Mouse (Mus musculus): ENCODE measurements around the gene Nfkbib. TPM values are rescaled to one million over a fixed set of nuclear protein-coding genes. Genes with fewer than 3 reads are reported as not detected.

The Nfkbib gene
- 10 to 100 TPM; 31.4 to 33.9 TPM for total RNA-seq (2021)
- long read RNA-seq, experiment 1, transcript Nfkbib-202 (6 exons, 1,243 nt), result major isoform, 42 of 50 reads
- long read RNA-seq, experiment 1, partial matches to known transcripts, result 7 of 50 reads
- long read RNA-seq, experiment 1, other reads (novel, unspliced or antisense), result 1 of 50 reads
- long read RNA-seq, experiment 2, transcript Nfkbib-202 (6 exons, 1,243 nt), result major isoform, 64 of 87 reads
- long read RNA-seq, experiment 2, partial matches to known transcripts, result 23 of 87 reads
- long read RNA-seq, experiment 2, other reads (novel, unspliced or antisense), result 0 of 87 reads

DNA sequence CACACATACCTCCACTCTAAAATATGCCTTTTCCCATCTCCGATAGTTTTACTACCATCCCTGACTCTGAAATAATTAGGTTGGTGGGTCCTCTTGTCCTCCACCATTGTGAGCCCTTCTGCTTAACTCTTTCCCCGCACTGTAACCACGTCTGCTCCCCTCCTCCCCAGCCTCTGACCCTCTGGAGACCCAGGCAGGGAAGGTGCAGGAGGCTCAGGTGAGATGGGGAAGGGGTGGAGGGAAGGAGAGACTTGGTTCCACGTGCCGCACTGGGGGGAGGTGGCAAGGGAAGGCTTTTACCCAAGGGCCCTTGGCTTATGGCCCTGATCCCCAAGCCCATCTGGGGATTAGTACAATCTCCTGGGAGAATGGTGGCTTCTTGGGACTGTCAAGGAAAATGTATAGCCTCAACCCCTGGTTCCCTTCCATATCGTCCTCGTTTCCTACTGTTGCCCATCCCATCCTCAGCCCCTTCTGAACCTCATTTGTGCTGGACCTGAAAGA, at the start of gene Nfkbib:
TSS of gene Nfkbib (minus strand) at position 51 of the 504 bp plus-strand sequence.
- no peak for DNase-seq (ENCODE audit: low spot score in 2 of 2)

DNA sequence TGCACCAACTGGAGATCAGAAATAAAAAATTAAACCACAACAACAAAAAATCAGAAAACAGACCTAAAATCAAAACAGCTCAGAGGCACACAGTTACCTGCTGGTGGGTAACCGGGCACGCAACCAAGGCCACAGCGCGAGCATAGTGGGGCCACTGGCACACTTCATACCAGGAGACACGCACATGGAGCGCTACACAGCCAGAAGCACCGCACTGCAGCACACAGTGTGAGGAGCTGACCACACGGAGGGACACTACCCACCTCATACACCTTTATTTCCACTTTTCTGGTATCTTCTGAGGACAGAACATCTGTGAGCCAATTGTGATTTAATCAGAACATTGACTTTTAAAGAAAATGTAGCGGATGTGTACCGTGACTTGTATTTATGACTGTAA, 49.6 kb upstream of the Nfkbib start:
- DNase-seq (ENCODE audit: low spot score in 2 of 2), result no peak

DNA sequence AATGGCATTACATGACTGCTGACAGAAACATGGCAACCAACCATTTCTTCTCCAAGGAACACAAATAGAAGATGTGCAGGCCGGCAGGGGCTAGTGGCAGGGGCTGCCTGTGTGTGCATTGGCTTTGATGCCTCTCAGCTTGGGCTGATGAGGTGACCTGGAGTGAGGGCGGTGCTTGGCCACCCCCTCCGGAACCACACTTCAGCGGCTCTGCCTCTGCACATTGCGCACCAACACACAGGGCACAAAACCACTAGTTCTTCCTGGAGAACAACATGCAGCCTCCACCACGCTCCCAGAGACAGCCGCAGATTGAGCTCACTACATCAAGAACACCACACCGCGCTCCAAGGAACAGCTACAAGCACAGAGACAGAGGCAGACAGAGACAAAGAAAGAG, 48.9 kb upstream of the Nfkbib start:
- no peak for DNase-seq (ENCODE audit: low spot score in 2 of 2)

DNA sequence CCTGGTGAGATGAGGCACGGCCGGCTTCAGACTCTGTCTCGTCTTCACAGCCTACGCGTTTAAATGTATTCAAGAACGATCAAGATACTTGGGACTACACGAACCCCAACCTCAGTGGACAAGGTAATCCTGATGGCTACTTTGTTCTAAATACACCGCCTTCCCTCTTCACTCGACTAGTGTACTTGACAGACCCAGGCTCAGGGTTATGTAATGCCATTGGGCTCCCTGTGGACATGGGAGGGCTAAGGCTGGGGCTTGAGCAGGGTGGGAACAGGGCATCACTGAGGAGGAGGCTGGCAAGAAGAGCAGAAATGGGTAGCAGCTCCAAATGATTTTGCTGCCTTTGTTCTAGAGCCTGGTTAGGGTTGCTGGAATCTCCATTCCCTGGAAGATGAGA, 47.9 kb upstream of the Nfkbib start:
- DNase-seq (ENCODE audit: low spot score in 2 of 2), result no peak

DNA sequence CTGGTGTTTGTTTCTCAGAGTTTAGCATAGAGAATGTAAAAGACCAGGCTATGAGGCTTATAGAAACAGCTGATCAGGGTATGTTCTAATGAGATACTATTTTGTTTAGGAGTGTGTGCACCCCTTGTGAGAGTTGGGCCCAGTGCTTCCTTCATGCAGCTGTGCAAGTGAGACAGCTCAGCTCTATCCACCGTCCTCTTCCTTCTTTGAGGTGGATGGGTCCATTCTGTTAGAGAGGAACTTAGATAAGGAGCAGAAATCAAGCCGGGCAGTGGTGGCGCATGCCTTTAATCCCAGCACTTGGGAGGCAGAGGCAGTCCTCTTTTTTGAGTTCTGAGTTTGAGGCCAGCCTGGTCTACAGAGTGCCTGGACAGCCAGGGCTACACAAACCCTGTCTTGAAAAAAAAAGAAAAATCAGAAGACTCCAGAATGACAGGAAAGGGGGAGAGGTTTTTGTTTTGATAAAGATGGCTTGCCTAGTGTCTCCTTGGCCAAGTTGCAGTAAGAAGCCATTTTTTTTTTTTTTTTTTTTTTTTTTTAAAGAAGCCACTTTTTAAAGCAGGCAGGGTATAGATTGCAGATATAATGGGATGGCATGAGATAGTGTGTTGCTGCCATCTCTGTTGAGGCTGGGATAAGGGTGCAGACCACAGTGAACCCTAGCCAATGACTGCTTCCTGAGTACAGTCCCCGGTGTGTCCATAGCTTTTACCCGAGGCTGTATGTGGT, 47.2 kb upstream of the Nfkbib start:
- DNase-seq (ENCODE audit: low spot score in 2 of 2), result no peak

DNA sequence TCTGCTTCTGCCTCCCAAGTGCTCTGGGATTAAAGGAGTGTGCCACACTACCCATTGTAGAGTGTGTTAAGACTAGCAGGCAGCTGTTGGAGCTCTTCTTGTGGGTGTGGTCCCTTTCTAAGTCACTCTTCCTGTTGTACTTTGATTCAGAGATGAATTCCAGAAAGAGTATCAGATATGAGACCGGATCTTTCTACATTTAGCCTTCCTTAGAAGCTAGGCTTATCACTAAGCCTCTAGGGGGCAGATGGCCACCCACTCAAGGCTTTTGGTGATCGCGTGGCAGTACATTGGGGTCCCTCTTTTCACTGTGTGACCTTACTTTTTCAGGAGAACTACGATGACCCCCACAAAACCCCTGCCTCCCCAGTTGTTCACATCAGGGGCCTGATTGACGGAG, 45.6 kb upstream of the Nfkbib start:
- no peak for DNase-seq (ENCODE audit: low spot score in 2 of 2)

DNA sequence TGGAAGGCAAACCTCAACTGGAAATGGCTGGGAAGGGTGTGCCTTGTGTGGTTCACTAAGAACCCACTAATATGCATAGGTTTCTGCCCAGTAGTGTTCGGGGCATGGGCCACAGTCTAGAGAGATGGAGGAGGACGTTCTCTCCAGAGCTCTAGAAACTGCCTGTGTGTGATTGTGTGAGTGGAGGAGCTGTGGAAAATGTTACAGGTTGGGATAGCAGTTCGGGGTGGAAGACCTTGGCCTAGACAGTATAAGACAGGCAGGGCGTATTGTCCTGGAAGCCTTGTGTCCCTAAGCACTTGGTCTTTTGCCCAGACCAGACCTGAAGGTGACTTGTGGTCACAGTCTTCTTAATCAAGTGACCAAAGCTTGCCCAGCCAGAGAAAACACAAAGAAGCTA, 45.1 kb upstream of the Nfkbib start:
- no peak for DNase-seq (ENCODE audit: low spot score in 2 of 2)

DNA sequence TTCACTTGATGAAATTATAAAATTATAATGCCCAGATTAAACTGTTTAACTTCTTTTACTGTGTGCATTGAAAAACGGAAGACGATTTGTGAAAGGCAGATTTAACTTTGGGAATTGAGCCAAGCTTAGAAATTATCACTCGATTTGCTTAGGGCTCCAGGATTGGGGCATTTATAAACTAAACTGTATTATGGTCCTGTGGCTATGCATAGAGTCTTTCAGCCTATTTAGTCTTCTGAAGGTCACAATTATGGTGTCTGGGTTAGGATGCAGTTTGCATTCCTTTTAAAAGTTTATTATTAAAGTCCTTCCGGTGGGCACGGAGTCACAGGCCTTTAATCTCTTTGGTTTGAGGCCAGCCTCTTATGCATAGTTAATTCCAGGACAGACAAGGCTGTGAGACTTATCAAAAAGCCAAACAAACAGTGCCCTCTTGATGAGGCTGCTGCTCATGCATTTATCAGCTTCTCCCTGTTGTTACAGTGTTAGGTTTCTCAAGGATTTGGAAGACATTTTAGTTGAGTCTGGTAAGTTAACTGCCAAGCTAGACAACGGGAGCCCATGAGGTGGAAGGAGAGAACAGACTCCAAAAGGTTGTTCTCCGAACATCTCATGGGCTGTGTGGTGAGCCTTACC, 44.4 kb upstream of the Nfkbib start:
- no peak for DNase-seq (ENCODE audit: low spot score in 2 of 2)

DNA sequence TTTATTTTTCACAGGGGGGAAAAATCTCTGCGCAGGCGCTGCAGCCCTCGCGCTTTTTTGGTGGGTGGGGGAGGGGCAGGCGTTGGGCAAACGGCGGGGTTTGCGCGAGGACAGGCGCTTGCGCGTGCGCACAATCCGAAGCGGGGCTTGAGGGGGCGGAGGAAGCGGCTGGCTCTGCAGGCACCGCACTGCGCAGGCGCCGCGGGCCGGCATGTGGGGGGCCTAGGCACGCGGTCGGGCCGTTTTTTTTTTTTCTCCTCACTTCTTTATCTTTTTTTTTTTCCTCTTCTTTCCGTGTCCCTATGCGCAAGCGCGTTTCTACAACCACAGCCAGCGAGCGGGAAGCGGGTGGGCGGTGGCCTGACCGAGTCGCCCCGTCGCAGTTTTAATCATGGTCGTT, 43.9 kb upstream of the Nfkbib start:
- peak; percentile 87 to 95 for DNase-seq (ENCODE audit: low spot score in 2 of 2)

DNA sequence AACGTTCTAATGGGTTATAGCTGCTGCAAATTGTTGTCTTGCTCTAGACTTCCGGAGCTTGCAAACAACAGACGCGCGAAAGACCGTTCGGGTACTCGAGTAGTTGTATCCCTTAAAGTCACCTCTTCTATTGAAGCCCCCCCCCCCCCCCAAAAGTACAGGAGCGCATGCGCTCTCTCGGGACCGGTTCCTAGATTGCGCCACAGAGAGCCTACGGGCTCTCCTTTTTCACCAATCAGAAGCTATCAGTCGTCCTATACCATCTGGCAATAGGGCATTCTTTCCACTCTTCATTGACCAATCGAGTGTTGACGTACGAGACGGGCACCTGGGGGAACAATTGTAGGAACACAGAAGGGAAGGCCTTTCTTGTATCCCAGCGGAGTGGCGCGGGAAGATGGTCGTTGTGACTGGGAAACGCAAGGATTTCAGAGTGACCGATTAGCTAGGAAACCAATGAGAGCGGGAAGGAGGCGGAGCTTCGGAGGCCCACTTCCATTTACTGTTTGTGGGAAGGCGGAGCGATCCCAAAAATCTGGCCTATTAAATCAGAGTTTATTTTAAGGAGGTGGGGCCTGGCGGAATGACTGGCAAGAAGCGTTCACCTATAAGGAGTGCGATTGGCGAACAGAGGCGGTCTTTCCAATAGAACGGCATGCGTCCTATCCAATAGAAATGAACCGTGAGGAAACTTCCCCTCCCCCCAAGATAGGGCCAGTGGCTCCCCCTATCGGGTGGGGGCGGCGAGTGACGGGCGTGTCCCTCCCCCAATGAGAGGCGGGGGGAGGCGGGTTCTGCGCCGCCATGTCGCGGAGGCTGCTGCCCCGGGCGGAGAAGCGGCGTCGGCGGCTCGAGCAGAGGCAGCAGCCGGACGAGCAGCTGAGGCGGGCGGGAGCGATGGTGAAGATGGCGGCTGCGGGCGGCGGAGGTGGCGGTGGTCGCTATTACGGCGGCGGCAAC, 43.1 kb upstream of the Nfkbib start:
- DNase-seq (ENCODE audit: low spot score in 2 of 2), result peak; percentile 99 to 100

DNA sequence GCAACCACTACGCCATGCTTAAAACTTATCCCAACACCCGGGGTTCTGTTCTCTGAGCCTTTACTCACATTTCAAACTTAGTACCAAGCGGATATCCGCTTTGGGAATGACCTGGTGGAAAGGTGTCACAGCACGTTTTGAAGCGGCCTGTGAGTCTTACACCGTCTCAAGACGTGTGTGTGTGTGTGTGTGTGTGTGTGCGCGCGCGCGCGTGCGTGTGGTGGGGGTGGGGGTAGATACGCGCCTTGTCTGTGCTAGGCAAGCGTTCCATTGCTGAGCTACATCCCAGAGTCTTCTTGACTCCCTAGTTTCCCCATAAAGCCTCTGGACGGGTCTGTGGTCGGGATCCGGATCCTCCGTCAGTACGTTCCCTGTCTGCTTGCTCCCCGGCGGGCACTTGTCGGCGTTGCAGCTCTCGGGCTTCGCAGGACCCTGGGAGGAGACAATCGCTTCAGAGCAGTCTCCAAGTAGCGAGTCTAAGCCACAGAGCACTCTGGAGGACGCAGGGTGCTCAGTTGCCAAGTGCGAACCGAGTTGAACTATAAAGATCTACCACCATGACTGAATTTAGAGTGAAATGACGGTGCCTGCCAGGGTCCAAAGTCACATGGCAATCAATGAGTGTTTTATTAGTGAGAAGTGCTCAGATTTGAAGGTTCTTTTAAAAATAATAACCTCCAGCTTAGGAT, 42.2 kb upstream of the Nfkbib start:
- peak in 1 of 2 experiments; percentile 64 for DNase-seq (ENCODE audit: low spot score in 2 of 2)

DNA sequence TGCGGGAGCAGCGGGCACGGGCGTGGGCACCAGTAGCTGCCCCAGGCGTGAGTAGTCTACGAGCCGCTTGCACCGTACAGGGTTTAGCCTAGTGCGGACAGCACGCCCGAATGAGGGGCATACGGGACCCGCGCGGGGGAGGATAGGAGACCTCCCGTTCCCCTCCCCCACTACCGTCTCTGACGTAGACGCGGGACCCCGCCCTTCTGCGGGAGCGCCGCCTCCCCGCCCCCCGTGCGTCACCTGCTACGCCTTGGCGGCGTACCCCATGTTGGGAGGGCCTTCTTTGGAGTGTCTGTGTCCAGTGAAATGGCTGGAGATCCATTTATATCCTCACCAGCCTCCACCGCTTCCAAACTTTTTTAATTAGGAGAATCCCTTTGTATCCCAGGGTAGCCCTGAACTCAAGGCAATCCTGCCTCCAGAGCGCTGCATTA, 41.7 kb upstream of the Nfkbib start:
- peak; percentile 93 to 96 for DNase-seq (ENCODE audit: low spot score in 2 of 2)

DNA sequence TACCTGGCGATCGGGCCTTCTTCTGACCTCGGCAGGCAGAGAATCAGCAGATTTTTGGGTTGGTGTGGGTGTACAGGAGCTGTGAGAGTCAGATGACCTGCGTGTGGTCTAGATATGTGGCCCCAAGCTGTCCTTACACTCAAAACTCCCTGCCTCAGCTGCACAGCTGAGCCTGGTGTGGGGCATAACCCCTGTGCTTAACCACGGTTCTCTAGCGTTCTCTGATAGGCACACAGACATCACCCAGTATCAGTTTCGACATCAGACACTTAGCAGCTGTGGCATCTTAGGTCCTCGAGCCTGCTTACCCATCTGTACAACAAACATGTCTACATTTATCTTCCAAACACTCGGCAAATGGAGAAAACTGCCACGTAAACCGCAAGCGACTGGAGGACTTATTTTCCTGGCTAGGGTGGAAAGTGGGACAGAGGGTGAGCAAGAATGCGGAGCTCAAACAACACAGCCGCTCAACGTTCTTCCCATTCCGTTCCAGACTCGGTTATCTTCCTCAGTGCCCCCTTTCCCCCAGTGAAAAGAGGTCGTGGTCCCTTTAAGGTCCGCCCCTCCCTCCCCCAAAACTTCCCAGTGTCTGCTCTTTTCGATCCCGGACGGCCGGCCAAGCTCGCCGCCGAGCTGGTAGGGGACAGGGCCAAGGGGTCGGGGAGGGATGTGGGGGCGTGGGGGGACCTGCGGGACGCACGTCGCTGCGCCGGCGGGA, 41.1 kb upstream of the Nfkbib start, which contains the start of gene Hnrnpl:
TSS of gene Hnrnpl (plus strand) at position 321 of the 721 bp plus-strand sequence.
- DNase-seq (ENCODE audit: low spot score in 2 of 2), result peak in 1 of 2 experiments; percentile 67

DNA sequence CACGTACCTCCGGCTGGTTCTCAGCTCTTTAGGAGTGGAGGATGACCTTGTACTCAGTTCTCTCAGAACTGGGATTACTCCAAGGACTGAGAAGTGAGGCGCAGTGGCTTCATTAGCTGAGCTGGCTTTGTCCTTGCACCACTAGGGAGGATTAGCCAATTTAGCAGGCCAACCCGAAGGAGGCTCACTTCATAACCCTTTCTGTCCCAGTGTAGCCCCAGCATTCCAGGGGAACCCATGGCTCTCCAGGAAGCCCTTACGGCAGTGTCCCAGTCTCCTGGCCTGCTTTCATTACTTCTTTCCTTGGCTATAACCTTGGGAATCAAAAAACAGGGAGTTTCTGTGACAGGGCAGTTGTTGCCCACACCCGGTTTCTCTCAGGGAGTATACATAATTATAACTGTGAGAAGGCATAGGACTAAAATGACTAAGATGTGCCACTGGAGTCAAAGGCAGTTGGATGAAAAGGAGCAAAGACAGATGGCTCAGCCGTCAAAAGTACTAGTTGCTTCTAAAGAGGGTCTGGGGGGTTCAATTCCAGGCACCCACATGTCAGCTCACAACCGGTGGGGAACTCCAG, 40.4 kb upstream of the Nfkbib start:
- no peak for DNase-seq (ENCODE audit: low spot score in 2 of 2)

DNA sequence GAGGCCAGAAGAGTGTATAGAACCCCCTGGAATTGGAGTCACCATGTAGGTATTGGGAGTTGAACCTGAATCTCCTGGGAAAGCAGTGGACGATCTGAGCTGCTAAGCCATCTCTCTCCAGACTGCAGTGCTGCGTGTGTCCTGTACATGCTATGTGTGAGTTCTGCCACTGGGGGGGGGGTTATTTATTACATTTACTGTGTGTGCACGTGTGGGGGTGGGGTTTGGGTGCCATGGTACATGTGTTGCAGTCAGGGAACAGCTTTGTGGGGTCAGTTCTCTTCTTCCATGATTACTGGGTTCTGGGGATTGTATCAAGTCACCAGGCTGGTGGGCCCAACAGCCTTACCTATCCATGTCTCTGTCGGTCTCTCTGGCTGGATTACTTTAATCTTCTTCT, 39.6 kb upstream of the Nfkbib start:
- DNase-seq (ENCODE audit: low spot score in 2 of 2), result no peak

DNA sequence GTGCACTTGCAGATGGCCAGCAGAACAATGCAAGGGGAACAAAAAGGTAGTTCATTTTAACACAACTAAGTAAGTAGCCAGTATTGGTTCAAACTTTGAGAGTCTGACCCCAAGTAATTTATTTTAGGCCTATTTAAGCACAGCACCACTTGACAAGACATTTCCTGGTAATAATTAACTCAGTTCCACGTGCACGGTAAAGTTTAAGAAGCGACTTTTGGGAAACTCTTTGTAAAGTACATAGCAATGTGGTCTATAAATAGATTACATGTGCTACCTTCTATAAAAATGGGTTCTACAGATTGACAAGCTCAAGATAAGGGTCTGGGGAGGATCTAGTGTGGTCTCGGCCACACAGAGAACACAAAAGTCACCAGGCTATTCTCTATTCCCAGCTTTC, 36.4 kb upstream of the Nfkbib start:
- DNase-seq (ENCODE audit: low spot score in 2 of 2), result no peak

DNA sequence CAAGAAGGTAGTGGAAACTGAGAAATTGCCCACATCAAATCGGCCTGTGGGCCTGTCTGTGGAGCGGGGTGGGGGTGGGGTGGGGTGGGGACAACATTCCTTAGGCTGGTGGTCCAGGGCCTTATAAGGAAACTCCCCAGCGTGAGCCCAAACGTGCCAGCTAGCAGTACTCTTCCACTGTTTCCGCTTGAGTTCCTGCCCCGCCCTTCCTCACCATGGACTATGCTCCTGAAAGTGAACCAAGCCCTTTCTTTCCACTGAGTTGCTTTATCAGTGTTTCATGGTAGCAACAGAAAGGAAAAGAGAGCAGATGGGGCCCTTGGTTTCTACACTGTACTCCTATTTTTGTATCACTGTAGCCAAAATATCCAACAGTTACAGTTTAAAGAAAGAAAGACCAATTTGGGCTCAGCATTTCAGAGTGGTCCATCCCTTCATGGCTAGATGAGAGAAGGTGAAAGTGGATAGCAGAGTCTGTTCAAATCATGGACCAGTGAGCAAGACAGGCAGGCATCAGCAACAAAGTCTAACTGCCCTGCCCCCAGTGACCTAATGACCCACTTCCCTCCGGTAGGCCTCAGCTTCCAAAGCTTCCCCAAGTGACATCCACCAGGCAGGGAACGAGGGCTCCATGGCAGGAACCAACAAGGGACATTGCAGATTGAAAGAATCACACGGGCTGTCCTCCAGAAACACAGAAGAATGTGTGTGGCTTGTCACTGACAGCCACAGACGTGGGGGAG, 35.7 kb upstream of the Nfkbib start:
- no peak for DNase-seq (ENCODE audit: low spot score in 2 of 2)

DNA sequence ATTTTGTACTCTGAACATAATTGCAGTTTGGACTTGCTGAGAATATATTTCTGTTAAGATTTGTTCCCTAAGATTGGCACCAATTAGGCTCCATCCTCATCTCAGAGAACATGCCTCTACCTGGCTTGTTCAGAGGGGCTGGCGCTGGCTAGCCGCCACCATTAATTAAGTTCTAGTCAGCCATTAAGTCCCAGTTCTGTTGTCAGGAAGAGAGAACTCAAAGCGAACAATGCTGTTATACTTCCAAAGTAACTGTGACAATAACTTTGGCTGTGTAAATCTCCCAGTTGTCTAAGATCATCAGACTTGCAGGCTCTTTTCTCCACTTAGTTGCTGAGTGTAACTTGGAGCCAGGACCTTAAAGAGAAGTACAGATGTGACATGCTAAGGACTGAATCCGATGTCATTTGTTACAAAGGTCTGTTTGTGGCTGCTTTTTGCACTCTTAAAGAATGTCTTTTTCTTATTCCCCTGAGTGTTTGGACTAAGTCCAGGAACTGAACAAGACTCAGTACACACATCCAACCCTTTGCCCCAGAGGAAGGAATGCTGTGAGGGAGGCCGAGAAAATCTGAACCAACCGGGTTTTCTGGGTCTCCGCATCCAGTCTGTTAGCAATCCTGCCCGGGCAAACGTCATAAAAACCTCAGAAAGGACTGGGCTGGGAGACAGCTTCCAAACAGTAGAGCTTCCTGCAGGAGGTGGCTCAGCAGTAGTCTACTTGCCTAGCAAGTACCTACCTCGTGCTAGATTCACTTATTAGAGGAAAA, 34.8 kb upstream of the Nfkbib start:
- DNase-seq (ENCODE audit: low spot score in 2 of 2), result no peak

All from layer of hippocampus, postnatal 14 days (tissue).